Mouse (Mus musculus) heart, postnatal 25 days (tissue): Measurements from ENCODE around the gene Olfr1188. TPM values are rescaled to one million over a fixed set of nuclear protein-coding genes. Genes with fewer than 3 reads are reported as not detected.
"Not testable (repeated sequence)": the region's sequence is repeated elsewhere in the genome, so short reads cannot be mapped to it uniquely, and the experiment has no call there.

Source experiments
- DNase-seq: peaks from one replicate; pipeline ENCODE4 v3.0.0; 2022; ENCODE audit warnings: low spot score
- intact Hi-C: fragments of 180-260 bp; cut with DNase I; formaldehyde crosslinking; loops from one replicate; pipeline ENCODE4 v1.15.1; 2025
- total RNA-seq, 2 experiments: library from RNA; stranded (reverse); gene quantifications; 2 replicates each; pipeline ENCODE4 v1.2.3; 2021

The Olfr1188 gene
- total RNA-seq, result not detected

- intact Hi-C loops, result no loop called here
- no peak for DNase-seq
Observed at GRCm38 (mm10) chr2:88556635-88557034, at the start of gene Olfr1188. Olfr1188 (plus strand) TSS chr2:88556935.

GRCm38 (mm10) chr2:88518251-88518650 is 38.5 kb upstream of the Olfr1188 start, which contains the start of gene Olfr1186:
Olfr1186 (plus strand) TSS chr2:88518551.
- intact Hi-C loops, result no loop called here
- no peak for DNase-seq

GRCm38 (mm10) chr2:88525720-88526119 is 31.0 kb upstream of the Olfr1188 start:
- no peak for DNase-seq
- intact Hi-C loops, result no loop called here

DNA sequence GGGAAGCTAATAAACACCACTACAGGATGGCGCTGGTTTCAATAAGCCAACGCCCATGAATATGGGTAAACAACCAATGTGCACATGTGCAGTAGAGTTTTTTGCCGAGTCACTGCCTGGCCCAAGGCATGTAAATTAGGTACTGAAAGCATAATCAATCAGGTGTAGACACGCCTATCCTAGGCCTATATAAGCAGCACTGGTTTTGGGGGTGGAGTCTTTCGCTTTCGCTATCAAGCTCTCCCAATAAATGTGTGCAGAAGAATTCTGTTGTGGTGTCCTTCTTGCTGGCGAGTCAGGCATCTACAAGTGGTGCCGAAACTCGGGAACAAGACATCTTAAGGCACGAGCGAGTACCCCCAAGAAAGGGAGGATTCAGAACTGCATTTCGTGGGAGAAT is 16.0 kb downstream of the Olfr1188 start:
- intact Hi-C loops, DNase-seq: not testable (repeated sequence)

DNA sequence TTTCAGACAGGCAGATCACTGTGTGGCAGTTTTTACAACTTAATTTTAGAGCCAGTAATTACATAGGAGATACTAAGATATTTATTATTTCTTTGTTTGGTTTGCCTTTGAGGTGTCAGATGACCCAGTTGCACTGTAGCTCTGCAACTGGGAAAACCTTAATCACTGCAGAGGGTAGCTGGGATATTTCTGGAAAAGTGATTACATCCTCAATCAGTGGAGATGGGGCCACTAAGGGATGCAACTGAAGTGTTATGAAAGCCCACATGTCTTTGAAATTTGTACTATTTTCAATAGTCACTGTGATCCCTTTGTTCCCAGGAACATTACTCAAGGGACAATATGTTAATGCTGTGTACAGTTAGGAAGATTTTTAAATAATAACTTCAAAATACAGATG is 29.4 kb downstream of the Olfr1188 start, which contains the start of gene Olfr1189:
Gene Olfr1189, plus strand, starts transcription at position 301 of the 400 bp plus-strand sequence.
- intact Hi-C loops, result no loop called here
- no peak for DNase-seq

Other genes with a start within 250 kb of the Olfr1188 start
- gene Olfr1174-ps, start 241.8 kb upstream of the Olfr1188 start, total RNA-seq, result not detected
- gene Olfr1175-ps, start 229.7 kb upstream of the Olfr1188 start, total RNA-seq, result not detected
- not detected for gene Olfr1176, start 220.2 kb upstream of the Olfr1188 start, total RNA-seq
- not detected for gene Olfr1177-ps, start 210.4 kb upstream of the Olfr1188 start, total RNA-seq
- not detected for gene Olfr1178, start 169.9 kb upstream of the Olfr1188 start, total RNA-seq
- not detected for gene Olfr1179, start 150.5 kb upstream of the Olfr1188 start, total RNA-seq
- not detected for gene Olfr1180, start 137.8 kb upstream of the Olfr1188 start, total RNA-seq
- not detected for gene Olfr1181, start 130.8 kb upstream of the Olfr1188 start, total RNA-seq
- gene Gm13757, start 107.8 kb upstream of the Olfr1188 start, total RNA-seq, result not detected
- gene Olfr1183, start 102.1 kb upstream of the Olfr1188 start, total RNA-seq, result not detected
- not detected for gene Olfr1184, start 73.3 kb upstream of the Olfr1188 start, total RNA-seq
- not detected for gene Olfr1185-ps1, start 63.6 kb upstream of the Olfr1188 start, total RNA-seq
- gene Olfr1186, start 38.4 kb upstream of the Olfr1188 start, total RNA-seq, result not detected
- not detected for gene Olfr1189, start 29.5 kb downstream of the Olfr1188 start, total RNA-seq
- not detected for gene Olfr1191-ps1, start 83.6 kb downstream of the Olfr1188 start, total RNA-seq
- gene Olfr1192-ps1, start 91.6 kb downstream of the Olfr1188 start, total RNA-seq, result not detected
- not detected for gene Olfr1193, start 118.7 kb downstream of the Olfr1188 start, total RNA-seq
- not detected for gene Olfr1195, start 132.3 kb downstream of the Olfr1188 start, total RNA-seq
- not detected for gene Olfr1196, start 147.7 kb downstream of the Olfr1188 start, total RNA-seq
- not detected for gene Olfr1197, start 175.4 kb downstream of the Olfr1188 start, total RNA-seq
- gene Olfr1198, start 194.4 kb downstream of the Olfr1188 start, total RNA-seq, result not detected
- not detected for gene Olfr1199, start 203.5 kb downstream of the Olfr1188 start, total RNA-seq
- gene Olfr1200, start 213.6 kb downstream of the Olfr1188 start, total RNA-seq, result not detected
- not detected for gene Olfr1201, start 236.1 kb downstream of the Olfr1188 start, total RNA-seq